Mouse (Mus musculus): Measurements from ENCODE around the gene Cnn3.

DNA sequence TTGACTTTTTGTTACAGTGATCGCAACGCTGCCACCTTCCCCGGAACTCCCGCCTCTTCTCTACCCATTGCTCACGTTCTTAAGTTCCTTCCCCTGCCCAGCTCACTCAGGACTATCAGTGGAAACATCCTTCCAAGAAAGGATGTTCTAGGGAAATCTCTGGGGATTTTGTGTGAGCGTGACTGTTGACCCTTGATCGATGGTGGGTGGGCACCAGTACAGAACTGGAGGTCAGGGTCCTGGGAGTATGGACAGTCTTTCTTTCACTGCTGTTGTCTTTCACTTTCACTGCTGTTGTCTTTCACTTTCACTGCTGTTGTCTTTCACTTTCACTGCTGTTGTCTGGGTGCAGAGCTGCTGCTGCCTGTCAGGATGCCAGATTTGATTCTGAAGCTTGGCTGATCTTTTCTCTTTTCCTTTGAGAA lies 67.7 kb downstream of the Cnn3 start:
- TF ChIP-seq CTCF (IDR thresholded peaks at IDR 0.05) (no peak), EP300 (IDR thresholded peaks at IDR 0.05; ENCODE audit: insufficient read depth, low read depth, low read length) (no peak), POLR2A (IDR thresholded peaks at IDR 0.05; ENCODE audit: insufficient read depth, low read depth, low read length) (no peak)
